In the genomic region with DNA sequence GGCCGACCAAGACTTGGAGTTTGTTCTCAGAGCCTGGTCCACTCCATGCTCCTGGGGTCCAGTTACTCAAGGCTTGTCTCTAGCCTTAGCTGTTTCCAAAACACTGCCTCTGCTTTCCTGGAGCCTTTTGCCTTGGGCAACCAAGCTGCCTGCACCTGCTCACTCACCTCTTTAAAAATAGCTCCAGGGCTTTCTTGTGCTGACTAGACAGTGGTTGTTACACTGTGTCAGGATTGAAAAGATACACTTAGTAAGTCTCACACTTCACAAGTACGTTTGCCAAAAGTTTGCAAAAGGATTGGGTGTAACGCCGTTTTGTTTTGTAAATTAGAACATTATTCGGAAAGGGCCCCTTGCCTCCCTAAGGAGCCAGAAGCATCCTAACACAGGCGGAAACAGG, we compare ENCODE assay signal across 19 mouse cellular contexts. TPM values are rescaled to one million over a fixed set of nuclear protein-coding genes. Genes with fewer than 3 reads are reported as not detected.
A peak's percentile ranks its signal among the peaks of the same experiment; 100 is the strongest.
DNase-seq lines count a peak whose midpoint lies in the region; ATAC-seq and TF ChIP-seq lines count a peak whose summit lies in the region.
"Had no signal": no experiment of that assay in that cellular context is flagged by ENCODE, and none has a peak within 500 bp of the region (broad histone marks: within the 10 kb centered on the region; RNA-seq: fewer than 3 reads in every experiment).

No protein-coding gene starts in this region.

- H3K4me1 ChIP-seq in heart, postnatal 0 days (ENCODE audit: control insufficient read depth, insufficient read depth): peaks cover 60% of the 10 kb centered on the region
- H3K4me1 ChIP-seq in midbrain, embryonic 14.5 days (ENCODE audit: control insufficient read depth, insufficient read depth, low read length): no peaks in the 10 kb centered on the region
- H3K4me1 ChIP-seq in midbrain, embryonic 15.5 days: peaks cover 11% of the 10 kb centered on the region; the same call in 1 of the 2 replicates
- peaks cover 25% of the 10 kb centered on the region for H3K4me1 ChIP-seq in embryonic facial prominence, embryonic 15.5 days

- no peak for TF ChIP-seq CTCF in gastrocnemius, adult 2 months (IDR thresholded peaks at IDR 0.05)
- no peak for TF ChIP-seq CTCF in heart, postnatal 0 days (IDR thresholded peaks at IDR 0.05; ENCODE audit: low read depth)

- peak; percentile 72 for DNase-seq in gastrocnemius, adult 2 months
- DNase-seq in gastrocnemius, adult 8-10 months (ENCODE audit: low spot score in 2 of 2): no peak
- no peak for DNase-seq in heart, postnatal 0 days (ENCODE audit: low spot score)
- no peak for DNase-seq in heart, postnatal 4 days
- peak; percentile 37 for DNase-seq in midbrain, embryonic 14.5 days
- DNase-seq in left cerebral cortex, adult 18-20 months (ENCODE audit: low spot score in 2 of 2): no peak
- DNase-seq: adrenal gland, postnatal 25 days; cerebellum, adult 9-11 months; gastrocnemius, postnatal 10 days; kidney, postnatal 14 days; lung, postnatal 14 days; right cerebral cortex, adult 18-20 months had no signal

- 31% methylated on average over 6 of the region's 6 CpGs for WGBS in heart, postnatal 0 days
- WGBS in midbrain, embryonic 14.5 days: 44% methylated on average over 6 of the region's 6 CpGs
- 39% methylated on average over 6 of the region's 6 CpGs for whole genome bisulfite sequencing in midbrain, embryonic 15.5 days
- 15% methylated on average over 6 of the region's 6 CpGs for WGBS in embryonic facial prominence, embryonic 15.5 days

- no peaks in the 10 kb centered on the region for H3K9me3 ChIP-seq in heart, postnatal 0 days (replicated peaks; ENCODE audit: control insufficient read depth, low read length)
- H3K9me3 ChIP-seq in midbrain, embryonic 14.5 days (ENCODE audit: control insufficient read depth, low read length): no peaks in the 10 kb centered on the region
- H3K9me3 ChIP-seq in midbrain, embryonic 15.5 days: no peaks in the 10 kb centered on the region
- no peaks in the 10 kb centered on the region for H3K9me3 ChIP-seq in embryonic facial prominence, embryonic 15.5 days (replicated peaks)
- H3K9me3 ChIP-seq: hindbrain, embryonic 13.5 days; limb, embryonic 13.5 days; liver, embryonic 15.5 days; midbrain, embryonic 10.5 days had no signal

- H3K9ac ChIP-seq in heart, postnatal 0 days (replicated peaks; ENCODE audit: low read depth, low read length): no peak overlapping the region
- no peak overlapping the region for H3K9ac ChIP-seq in midbrain, embryonic 14.5 days (replicated peaks; ENCODE audit: low read length)
- H3K9ac ChIP-seq in midbrain, embryonic 15.5 days: no peak overlapping the region
- H3K9ac ChIP-seq in embryonic facial prominence, embryonic 15.5 days: no peak overlapping the region
- H3K9ac ChIP-seq: hindbrain, embryonic 13.5 days; limb, embryonic 13.5 days; liver, embryonic 15.5 days had no signal

- no peak for TF ChIP-seq EP300 in heart, postnatal 0 days (IDR thresholded peaks at IDR 0.05; ENCODE audit: low read depth)

- no peaks in the 10 kb centered on the region; the same call in 1 of the 2 replicates for H3K36me3 ChIP-seq in heart, postnatal 0 days (replicated peaks; ENCODE audit: control insufficient read depth, insufficient read depth, low read length)
- no peaks in the 10 kb centered on the region for H3K36me3 ChIP-seq in midbrain, embryonic 14.5 days (ENCODE audit: control insufficient read depth, insufficient read depth, low read length)
- no peaks in the 10 kb centered on the region for H3K36me3 ChIP-seq in midbrain, embryonic 15.5 days (replicated peaks)
- no peaks in the 10 kb centered on the region for H3K36me3 ChIP-seq in embryonic facial prominence, embryonic 15.5 days
- H3K36me3 ChIP-seq: hindbrain, embryonic 13.5 days; limb, embryonic 13.5 days; liver, embryonic 15.5 days; midbrain, embryonic 10.5 days had no signal

- peak overlapping the region; percentile 81 for H3K27ac ChIP-seq in gastrocnemius, adult 2 months
- H3K27ac ChIP-seq in heart, postnatal 0 days (ENCODE audit: low read depth): peak overlapping the region; percentile 65; the same call in 1 of the 2 replicates
- no peak overlapping the region for H3K27ac ChIP-seq in midbrain, embryonic 14.5 days (replicated peaks; ENCODE audit: low read depth, low read length)
- no peak overlapping the region for H3K27ac ChIP-seq in midbrain, embryonic 15.5 days
- 0 out of 2 replicates have a peak overlapping the region, but pooled peaks have one; percentile 39 for H3K27ac ChIP-seq in embryonic facial prominence, embryonic 15.5 days (replicated peaks)
- H3K27ac ChIP-seq: hindbrain, embryonic 13.5 days; limb, embryonic 13.5 days; liver, embryonic 15.5 days; midbrain, embryonic 10.5 days had no signal

- peak overlapping the region; percentile 20 for H3K4me3 ChIP-seq in gastrocnemius, adult 2 months
- H3K4me3 ChIP-seq in heart, postnatal 0 days (ENCODE audit: low read depth, low read length): no peak overlapping the region
- no peak overlapping the region for H3K4me3 ChIP-seq in midbrain, embryonic 14.5 days (replicated peaks; ENCODE audit: low read depth, low read length)
- no peak overlapping the region for H3K4me3 ChIP-seq in midbrain, embryonic 15.5 days
- no peak overlapping the region for H3K4me3 ChIP-seq in embryonic facial prominence, embryonic 15.5 days (replicated peaks)
- H3K4me3 ChIP-seq: hindbrain, embryonic 13.5 days; limb, embryonic 13.5 days; liver, embryonic 15.5 days; midbrain, embryonic 10.5 days had no signal

- H3K27me3 ChIP-seq in heart, postnatal 0 days (ENCODE audit: control insufficient read depth, insufficient read depth, low read length): no peaks in the 10 kb centered on the region
- H3K27me3 ChIP-seq in midbrain, embryonic 14.5 days (ENCODE audit: control insufficient read depth, insufficient read depth, low read length): no peaks in the 10 kb centered on the region
- no peaks in the 10 kb centered on the region for H3K27me3 ChIP-seq in midbrain, embryonic 15.5 days (replicated peaks)
- no peaks in the 10 kb centered on the region for H3K27me3 ChIP-seq in embryonic facial prominence, embryonic 15.5 days
- H3K27me3 ChIP-seq: hindbrain, embryonic 13.5 days; limb, embryonic 13.5 days; liver, embryonic 15.5 days had no signal

- intact Hi-C loops in gastrocnemius, adult 2 months (cut with DNase I): loop anchor here (1.0 to 5.0 kb wide), 2 partner anchors 61 to 66 kb away; no protein-coding TSS in a partner anchor

- H3K4me2 ChIP-seq in heart, postnatal 0 days (ENCODE audit: low read depth, low read length): no peak overlapping the region
- no peak overlapping the region for H3K4me2 ChIP-seq in midbrain, embryonic 14.5 days (ENCODE audit: low read length)
- no peak overlapping the region for H3K4me2 ChIP-seq in midbrain, embryonic 15.5 days
- no peak overlapping the region for H3K4me2 ChIP-seq in embryonic facial prominence, embryonic 15.5 days (replicated peaks)
- H3K4me2 ChIP-seq: hindbrain, embryonic 13.5 days; limb, embryonic 13.5 days; liver, embryonic 15.5 days had no signal

- ATAC-seq in heart, postnatal 0 days (ENCODE audit: insufficient read depth, low read depth): no peak
- ATAC-seq in midbrain, embryonic 14.5 days (ENCODE audit: low FRiP score, low TSS enrichment): no peak
- ATAC-seq in midbrain, embryonic 15.5 days (replicated peaks): no peak
- no peak for ATAC-seq in embryonic facial prominence, embryonic 15.5 days (ENCODE audit: insufficient number of reproducible peaks, low FRiP score, low TSS enrichment, low read depth)
- ATAC-seq: intestine, embryonic 16.5 days had no signal

RNA-seq across cellular contexts. Expression of a gene that starts 40.0 kb away (rescaled TPM):
- total RNA-seq in gastrocnemius, adult 2 months (2021): 100 to 1,000 TPM; 131 to 149 TPM
- total RNA-seq in gastrocnemius, adult 8-10 months (2022): 100 to 1,000 TPM; 104 to 126 (median 123) TPM
- total RNA-seq in heart, postnatal 0 days (2014; rRNA removed; ENCODE audit: low replicate concordance): 120 and 135 TPM in 2 replicates
- polyA plus RNA-seq in heart, postnatal 0 days (2015; fragmentation: Nextera tagmentation; extraction: Ambion mirVana): 140 and 168 TPM in 2 replicates
- total RNA-seq in heart, postnatal 4 days (2021): 100 to 1,000 TPM; 214 to 233 TPM
- 30.1 and 32.1 TPM in 2 replicates for polyA plus RNA-seq in midbrain, embryonic 14.5 days (2014; fragmentation: Nextera tagmentation; extraction: Ambion mirVana)
- polyA plus RNA-seq in midbrain, embryonic 15.5 days (2015; fragmentation: Nextera tagmentation; extraction: Ambion mirVana): 34.3 and 38.0 TPM in 2 replicates
- polyA plus RNA-seq in embryonic facial prominence, embryonic 15.5 days (2015; fragmentation: Nextera tagmentation; extraction: Ambion mirVana): 55.0 and 56.8 TPM in 2 replicates
- 10 to 100 TPM; 71.0 to 74.6 TPM for total RNA-seq in left cerebral cortex, adult 18-20 months (2021)

Comparison
In these comparisons a context has a peak if more than half of its experiments do, and no peak if none do; other contexts are left out.
1. DNase-seq: peak in gastrocnemius, adult 2 months (single experiment) and midbrain, embryonic 14.5 days (single experiment); none in gastrocnemius, adult 8-10 months (0 of 2), heart, postnatal 0 days (single experiment), heart, postnatal 4 days (single experiment) and left cerebral cortex, adult 18-20 months (0 of 2).
2. H3K27ac ChIP-seq: peak in gastrocnemius, adult 2 months (single experiment), heart, postnatal 0 days (single experiment) and embryonic facial prominence, embryonic 15.5 days (single experiment); none in midbrain, embryonic 14.5 days (single experiment) and midbrain, embryonic 15.5 days (single experiment).